Mouse (Mus musculus) lung, adult 2 months (tissue): Measurements from ENCODE around the gene Cyp2f2.

Experiments
- CTCF ChIP-seq: fragments of 200-500 bp; IDR thresholded peaks from 2 replicates; pipeline ENCODE4 v1.5.1; 2011; ENCODE audit warnings: mild to moderate bottlenecking, low read length, control low read depth; ENCODE audit not compliant: insufficient read depth
- POLR2A ChIP-seq: fragments of 200-500 bp; IDR thresholded peaks from 2 replicates; pipeline ENCODE4 v1.6.1; 2011; ENCODE audit warnings: low read depth, mild to moderate bottlenecking, control low read depth, low read length, borderline replicate concordance; ENCODE audit errors: extremely low read depth

GRCm38 (mm10) chr7:27091039-27091438 is 28.7 kb upstream of the Cyp2f2 start:
- no peak for TF ChIP-seq POLR2A
- no peak for TF ChIP-seq CTCF
